Mouse (Mus musculus) ES-E14 (cell line): Measurements from ENCODE around the gene Hmgxb4.

Experiments
- CHD2 ChIP-seq: IDR thresholded peaks from 2 replicates; pipeline ENCODE4 v1.6.1; 2014; ENCODE audit warnings: mild to moderate bottlenecking, low read depth, low read length, inconsistent platforms
- MAFK ChIP-seq: IDR thresholded peaks from 2 replicates; pipeline ENCODE4 v1.6.1; 2014; ENCODE audit warnings: mild to moderate bottlenecking, low read depth, low read length, inconsistent platforms; ENCODE audit not compliant: insufficient read depth
- ZNF384 ChIP-seq: IDR thresholded peaks from 2 replicates; pipeline ENCODE4 v1.6.1; 2012; ENCODE audit warnings: low read depth, low read length, inconsistent platforms

- no peak for TF ChIP-seq CHD2
- no peak for TF ChIP-seq ZNF384
- TF ChIP-seq MAFK: no peak
These were observed 74.1 kb downstream of the Hmgxb4 start for GRCm38 (mm10) chr8:75067287-75067686.
